Mouse (Mus musculus) frontal cortex, postnatal 10 days (tissue): ENCODE data around the gene Cdc25a.

ENCODE experiments used
- DNase-seq, 2 experiments: peaks; one replicate each; pipeline ENCODE4 v3.0.0; 2022; ENCODE audit warnings: low spot score in 2 of 2, mixed read lengths in 1 of 2

Gene Cdc25a

DNA sequence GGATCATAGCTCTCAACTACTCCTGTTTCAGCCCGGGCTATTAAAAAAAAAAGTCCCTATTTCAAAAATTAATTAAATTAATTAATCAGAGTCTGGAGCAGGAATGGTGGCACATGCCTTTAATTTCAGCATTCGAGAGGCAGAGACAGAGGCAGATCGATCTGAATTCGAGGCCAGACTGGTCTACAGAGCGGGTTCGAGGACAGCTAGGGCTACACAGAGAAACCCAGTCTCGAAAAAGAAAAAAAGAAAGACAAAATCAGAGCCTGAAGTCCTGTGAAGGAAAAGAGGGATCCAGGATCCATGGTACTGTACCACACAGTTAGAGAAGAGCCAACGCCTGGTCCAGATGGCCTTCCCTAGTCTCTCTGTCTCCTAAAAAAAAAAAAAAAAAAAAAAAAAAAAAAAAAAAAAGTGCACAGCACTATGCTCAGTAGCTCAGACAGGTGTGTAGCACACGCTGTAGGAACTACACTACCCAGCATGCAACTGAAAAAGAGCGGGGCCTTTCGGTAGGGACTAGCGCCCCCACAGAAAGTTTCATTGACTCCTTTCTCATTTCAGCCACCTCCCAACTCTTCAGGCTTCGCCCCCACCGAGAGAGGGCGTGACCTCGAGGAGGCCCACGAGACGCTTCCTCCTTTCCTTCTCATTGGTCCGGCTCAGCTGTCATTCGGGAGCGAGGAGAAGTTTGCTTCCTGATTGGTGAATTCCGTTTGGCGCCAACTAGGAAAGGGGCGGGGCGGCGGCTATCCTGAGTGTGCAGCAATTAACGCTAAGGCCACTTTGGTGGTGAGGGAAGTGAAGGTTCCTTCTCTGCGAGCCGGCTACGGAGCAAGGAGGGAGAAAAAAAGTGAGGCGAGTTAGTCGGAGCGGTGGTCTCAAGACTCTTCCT, at the start of gene Cdc25a:
TSS of gene Cdc25a (plus strand) at position 783 of the 895 bp plus-strand sequence.
- DNase-seq: peak; percentile 96

DNA sequence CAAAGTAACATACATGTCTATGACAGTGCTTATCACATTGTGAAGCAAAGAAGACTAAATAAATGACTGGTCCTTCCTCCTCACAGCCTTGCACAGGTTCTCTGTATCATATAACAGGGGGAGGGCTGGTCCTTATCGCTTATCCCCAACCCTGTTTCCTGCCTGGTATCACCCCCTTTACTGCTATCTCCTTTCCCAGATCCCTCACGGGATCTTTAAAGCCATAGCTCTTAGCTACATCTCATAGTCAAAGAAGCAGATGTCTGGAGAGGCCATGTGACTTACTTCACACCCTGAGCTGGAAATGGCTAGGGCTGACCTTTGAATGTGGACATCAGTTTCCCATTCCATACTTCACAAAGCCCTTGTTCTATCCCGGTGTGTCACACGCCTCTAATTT, 49.6 kb upstream of the Cdc25a start:
- DNase-seq: no peak

GRCm38 (mm10) chr9:109826181-109826580, 49.2 kb upstream of the Cdc25a start:
- no peak for DNase-seq

GRCm38 (mm10) chr9:109832391-109833087, 42.8 kb upstream of the Cdc25a start, which contains the start of gene Nme6:
Nme6 (plus strand) TSS chr9:109832749.
- DNase-seq: peak; percentile 63 to 79

DNA sequence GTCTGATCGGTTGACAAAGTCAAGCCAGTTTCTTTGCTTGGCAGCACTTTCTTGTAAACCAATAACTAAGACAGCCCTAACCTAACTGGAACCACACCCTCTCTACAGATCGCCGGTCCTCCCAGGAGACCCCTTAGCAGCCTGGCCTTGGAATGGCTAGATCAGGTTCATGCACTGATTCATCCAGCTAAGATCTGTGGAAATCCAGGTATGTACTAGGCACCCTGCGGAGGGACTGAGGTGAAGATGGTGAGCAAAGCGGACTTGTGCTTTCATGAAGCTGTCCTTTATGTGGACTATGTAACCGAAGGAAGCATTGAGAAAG, 42.3 kb upstream of the Cdc25a start:
- no peak for DNase-seq

DNA sequence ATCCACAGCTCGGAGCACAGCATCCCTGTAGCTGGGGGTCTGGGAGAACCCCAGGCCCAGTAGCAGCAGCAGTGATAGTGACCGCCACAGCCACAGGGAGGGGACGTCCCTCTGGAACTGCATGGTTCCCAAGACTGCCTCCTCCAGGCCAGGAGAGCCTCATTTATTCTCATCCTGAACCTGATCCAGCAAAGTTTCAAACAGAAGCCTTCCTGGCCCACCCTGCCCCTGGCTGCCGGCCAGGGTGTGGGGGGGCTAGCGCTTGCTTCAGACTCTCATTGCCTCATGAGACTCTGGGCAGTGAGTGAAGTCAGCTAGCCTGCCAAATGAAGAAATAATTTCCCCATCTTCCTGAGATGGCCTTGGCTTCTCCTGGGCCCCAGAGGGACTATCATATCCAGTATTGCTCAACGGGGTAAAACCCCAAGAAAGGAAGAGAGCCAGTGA, 26.0 kb upstream of the Cdc25a start, which contains the start of gene Camp:
TSS of gene Camp (minus strand) at position 306 of the 447 bp plus-strand sequence.
- no peak for DNase-seq

GRCm38 (mm10) chr9:109850099-109850498, 25.3 kb upstream of the Cdc25a start:
- no peak for DNase-seq

DNA sequence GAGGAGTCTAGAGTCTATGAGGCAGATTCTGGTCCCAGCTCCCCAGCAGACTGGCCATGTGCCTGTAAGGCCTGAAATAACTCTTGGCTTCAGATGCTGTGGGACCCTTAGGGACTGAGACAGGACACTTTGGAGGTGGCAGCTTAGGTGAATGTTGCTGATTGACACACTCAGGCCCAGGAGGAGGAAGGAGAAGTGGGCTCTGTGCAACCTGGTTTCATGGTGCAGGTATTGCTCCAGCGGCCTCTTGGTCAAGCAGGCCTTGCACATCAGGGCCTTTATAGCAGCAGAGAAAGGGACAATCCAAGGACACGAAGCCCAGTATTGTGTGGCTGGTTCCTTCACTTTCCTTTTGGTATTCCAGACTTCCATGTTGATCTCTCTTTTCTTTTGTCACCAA, 21.0 kb upstream of the Cdc25a start:
- no peak for DNase-seq

- no peak for DNase-seq
Observed at GRCm38 (mm10) chr9:109855947-109856346, 19.4 kb upstream of the Cdc25a start.

DNA sequence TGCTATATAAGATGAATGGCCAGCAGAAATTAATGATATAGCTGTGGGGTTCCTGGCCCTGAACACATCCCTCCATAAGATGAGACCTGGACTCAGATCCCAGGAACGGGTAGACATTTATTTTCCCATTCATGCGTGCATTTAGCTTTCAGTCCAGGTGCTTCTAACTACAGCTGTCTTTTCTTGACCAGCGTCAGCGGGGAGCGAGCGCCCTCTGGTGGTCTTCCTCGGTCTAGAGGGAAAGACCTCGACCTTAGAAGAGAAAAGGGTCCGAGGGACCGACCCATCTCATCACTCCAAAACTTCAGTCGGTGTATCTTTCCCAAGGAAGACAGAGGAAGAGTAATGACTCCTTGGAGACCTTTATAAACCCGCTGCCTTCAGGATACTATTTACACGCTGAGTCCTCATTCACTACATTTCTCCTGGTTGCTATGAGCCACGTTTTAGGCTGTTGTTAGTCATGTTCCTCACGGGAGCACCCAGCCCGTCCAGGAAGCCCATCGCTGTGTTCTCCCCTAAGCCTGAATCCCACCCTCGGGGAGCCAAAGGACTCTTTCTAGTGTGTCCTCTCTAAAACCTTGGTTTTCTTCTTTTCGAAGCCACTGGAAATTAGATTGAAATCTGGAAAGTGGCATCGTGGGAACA, 12.9 kb upstream of the Cdc25a start:
- peak; percentile 19 to 70 for DNase-seq

DNA sequence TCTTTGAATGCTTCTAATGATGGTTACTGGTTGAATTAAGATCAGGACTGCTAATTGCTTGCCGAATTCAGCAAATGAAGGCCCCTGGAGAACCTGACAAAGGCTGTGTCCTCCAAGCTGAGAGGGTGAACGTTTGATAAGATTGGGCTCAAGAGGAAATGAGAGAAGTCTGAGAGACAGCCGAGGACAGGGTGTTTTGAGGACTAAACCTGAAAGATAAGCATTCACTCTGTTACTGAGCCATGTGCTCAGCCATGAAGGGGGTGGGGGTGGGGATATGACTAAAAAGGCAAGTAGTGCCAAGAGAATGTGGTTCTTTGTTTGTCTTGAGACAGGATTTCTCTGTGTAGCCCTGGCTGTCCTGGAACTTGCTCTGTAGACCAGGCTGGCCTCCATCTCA, 12.3 kb upstream of the Cdc25a start:
- DNase-seq: no peak

DNA sequence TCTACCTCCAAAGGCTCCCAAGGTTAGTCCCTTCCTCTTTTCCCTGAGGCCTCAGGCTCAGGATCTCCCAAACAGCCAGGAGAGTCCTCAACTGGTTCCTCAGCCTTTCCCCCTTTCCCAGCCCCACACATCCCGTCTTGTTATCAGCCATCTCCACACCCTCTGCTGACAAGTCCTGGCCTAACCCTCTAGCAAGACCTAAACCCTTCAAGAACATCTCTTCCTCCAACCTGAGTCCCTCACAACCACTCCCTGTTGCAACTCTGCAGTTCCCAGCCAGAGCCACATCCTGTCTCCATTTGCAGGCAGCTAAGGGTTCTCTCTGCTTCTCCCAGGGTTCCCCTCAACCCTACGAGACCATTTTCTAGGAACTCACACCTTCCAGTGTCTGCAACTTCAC, 9.2 kb upstream of the Cdc25a start:
- no peak for DNase-seq

GRCm38 (mm10) chr9:109870983-109871572, 4.3 kb upstream of the Cdc25a start:
- no peak for DNase-seq

GRCm38 (mm10) chr9:109875695-109876601, 569 bp downstream of the Cdc25a start:
- peak in 1 of 2 experiments; percentile 55 for DNase-seq

DNA sequence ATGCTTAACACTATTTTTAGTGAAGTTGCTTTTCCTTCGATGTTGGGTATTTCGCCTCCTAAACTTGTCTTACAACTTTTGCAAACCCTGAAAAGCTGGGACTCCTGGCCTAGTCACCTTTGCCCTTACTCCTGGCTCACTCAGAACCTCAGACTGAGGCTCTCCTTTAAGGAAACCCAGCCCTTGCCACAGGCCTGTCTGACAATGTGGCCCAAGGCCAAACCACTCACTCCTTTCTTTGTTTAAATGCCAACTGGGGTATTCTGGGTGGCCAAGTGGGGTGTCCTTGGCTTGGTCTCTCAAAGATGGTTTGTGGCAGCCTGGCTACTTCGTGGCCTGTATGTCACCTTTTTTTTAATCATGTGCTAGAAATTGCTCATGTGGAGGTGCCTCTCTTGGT, 1.4 kb downstream of the Cdc25a start:
- no peak for DNase-seq

GRCm38 (mm10) chr9:109877666-109878065, 2.3 kb downstream of the Cdc25a start:
- DNase-seq: no peak

DNA sequence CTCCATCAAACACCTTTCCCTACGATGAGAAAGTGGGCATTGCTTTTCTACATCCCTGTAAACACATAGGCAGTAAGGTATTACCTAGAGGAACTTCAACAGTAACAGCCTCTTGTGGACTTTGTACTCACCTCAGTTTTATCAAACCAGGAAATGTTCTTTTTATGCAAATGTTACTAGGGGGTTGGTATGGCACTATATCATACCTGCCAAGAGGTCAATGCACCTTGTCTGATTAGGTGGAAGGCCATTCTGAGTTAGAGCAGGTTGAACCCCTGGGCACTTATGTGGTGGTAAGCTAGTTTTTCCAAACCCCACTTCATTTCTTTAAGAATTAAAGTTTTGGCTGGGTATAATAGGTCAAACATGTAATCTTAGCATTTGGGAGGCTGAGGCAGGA, 3.9 kb downstream of the Cdc25a start:
- DNase-seq: no peak

GRCm38 (mm10) chr9:109886259-109886658, 10.9 kb downstream of the Cdc25a start:
- DNase-seq: no peak

- DNase-seq: no peak
Observed at GRCm38 (mm10) chr9:109887321-109887720, 11.9 kb downstream of the Cdc25a start.

- DNase-seq: no peak
Observed at GRCm38 (mm10) chr9:109891501-109891900, 16.1 kb downstream of the Cdc25a start.
